Mouse (Mus musculus): ENCODE results near the gene Ntrk2. TPM values are rescaled to one million over a fixed set of nuclear protein-coding genes. Genes with fewer than 3 reads are reported as not detected.

Ntrk2 gene
- polyA plus RNA-seq (2012; rRNA removed): 42.7 and 65.4 TPM in 2 replicates

DNA sequence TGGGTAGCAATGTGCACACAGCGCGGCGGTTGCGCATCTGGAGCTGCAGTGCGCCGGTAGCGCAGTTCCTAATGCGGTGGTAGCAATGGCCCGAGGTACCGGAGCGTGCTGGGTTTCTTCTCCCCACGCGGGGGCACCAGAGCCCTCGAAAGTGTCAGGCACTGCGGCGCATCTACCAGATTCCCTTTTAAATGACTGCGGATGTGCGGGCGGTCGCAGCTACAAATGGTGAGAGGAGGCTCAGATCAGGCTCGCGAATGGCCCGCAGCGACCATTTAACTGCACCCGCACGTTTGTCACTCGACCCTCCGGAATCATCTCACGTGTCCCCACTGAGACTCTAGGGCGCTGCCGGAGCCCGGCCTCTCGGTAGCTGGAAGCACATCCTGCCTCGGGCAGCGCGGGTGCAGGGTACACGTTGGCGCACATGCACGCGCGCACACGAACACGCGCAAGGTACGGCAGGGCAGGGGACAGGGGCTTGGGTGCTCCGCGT is at the start of gene Ntrk2:
Gene Ntrk2, plus strand, starts transcription at position 173 of the 496 bp plus-strand sequence.
- TF ChIP-seq POLR2A (IDR thresholded peaks at IDR 0.05; ENCODE audit: borderline replicate concordance, extremely low read depth, insufficient read depth, insufficient read length, poor library complexity, severe bottlenecking) (peak; percentile 38; the same call in 1 of the 2 replicates), CTCF (IDR thresholded peaks at IDR 0.05; ENCODE audit: borderline replicate concordance, extremely low read depth, insufficient read depth, insufficient read length) (peak; percentile 90)

DNA sequence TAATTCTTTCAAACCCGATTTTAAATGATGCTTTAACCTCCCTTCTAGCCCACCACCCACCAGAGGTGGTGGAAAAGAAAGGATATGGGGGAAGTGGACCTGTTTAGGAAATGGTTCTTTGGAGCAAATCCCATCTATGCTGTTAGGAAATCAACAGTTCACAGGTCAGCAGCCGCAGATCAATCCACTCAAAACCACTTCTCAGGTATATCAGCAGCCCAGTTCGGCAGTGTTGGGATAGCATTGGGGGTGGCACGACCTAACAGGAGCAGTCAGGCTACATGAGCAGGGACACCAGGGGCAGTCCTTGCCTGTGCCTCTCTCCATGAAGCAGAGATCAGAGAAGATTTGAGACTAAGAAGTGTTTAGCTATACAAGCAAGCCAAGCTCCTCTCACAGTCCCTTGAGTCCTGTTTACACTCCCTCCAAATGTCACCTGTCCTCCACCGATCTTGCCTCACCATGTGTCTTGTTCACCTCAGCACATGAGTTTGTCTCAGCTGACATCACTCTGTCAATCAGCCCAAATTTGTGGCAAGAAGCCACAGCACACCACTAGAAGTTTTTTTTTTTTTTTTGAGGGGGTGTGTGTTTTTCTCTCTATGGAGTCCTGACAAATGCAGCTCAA is 45.3 kb upstream of the Ntrk2 start:
- no peak for DNase-seq (ENCODE audit: low read depth)
- no peak for TF ChIP-seq POLR2A (IDR thresholded peaks at IDR 0.05; ENCODE audit: borderline replicate concordance, extremely low read depth, insufficient read depth, insufficient read length, poor library complexity, severe bottlenecking)
- TF ChIP-seq CTCF (IDR thresholded peaks at IDR 0.05; ENCODE audit: borderline replicate concordance, extremely low read depth, insufficient read depth, insufficient read length): no peak

More for the DNA sequence above, at the start of gene Ntrk2:
- peak; percentile 97 for DNase-seq (ENCODE audit: low read depth)

DNA sequence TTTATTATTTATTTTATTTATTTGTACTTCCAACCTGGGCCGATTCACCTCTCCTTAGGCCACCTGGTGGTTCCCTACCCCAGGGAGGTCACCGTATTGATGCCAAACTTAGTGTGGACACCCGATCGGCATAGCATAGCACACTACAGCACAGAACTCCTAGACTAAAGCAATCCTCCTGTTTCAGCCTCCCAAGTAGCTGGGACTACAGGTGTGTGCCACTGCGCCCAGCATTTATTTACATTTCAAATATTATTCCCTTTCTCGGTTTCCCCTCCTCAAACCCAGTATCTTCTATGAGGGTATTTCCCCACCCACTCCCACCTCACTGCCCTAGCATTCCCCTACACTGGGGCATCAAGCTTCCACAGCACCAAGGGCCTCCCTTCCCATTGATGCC is 38.1 kb upstream of the Ntrk2 start:
- TF ChIP-seq CTCF (IDR thresholded peaks at IDR 0.05; ENCODE audit: borderline replicate concordance, extremely low read depth, insufficient read depth, insufficient read length) (no peak), POLR2A (IDR thresholded peaks at IDR 0.05; ENCODE audit: borderline replicate concordance, extremely low read depth, insufficient read depth, insufficient read length, poor library complexity, severe bottlenecking) (no peak)

DNA sequence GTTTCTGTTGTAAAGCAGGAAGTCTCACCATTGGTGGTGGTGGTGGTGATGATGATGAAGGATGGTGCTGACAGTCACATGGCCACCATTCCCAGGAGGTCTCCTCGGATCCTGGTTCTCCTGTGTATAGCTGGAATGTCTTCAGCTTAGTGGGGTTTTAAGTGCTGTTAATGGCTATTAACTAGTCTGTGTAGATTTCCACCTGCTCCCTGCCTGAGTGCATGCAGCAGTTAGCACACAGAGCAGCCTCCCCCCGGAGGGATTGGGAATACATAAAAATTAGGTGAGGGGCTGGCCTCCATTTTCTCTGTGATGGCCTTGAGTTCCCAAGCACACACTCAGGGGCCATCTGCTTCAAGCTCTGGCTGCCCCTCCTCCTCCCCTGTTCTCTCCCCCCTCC is 36.9 kb upstream of the Ntrk2 start:
- peak; percentile 18 for DNase-seq (ENCODE audit: low read depth)
- TF ChIP-seq POLR2A (IDR thresholded peaks at IDR 0.05; ENCODE audit: borderline replicate concordance, extremely low read depth, insufficient read depth, insufficient read length, poor library complexity, severe bottlenecking) (no peak), CTCF (IDR thresholded peaks at IDR 0.05; ENCODE audit: borderline replicate concordance, extremely low read depth, insufficient read depth, insufficient read length) (no peak)

More for the DNA sequence above, 38.1 kb upstream of the Ntrk2 start:
- DNase-seq (ENCODE audit: low read depth): no peak

DNA sequence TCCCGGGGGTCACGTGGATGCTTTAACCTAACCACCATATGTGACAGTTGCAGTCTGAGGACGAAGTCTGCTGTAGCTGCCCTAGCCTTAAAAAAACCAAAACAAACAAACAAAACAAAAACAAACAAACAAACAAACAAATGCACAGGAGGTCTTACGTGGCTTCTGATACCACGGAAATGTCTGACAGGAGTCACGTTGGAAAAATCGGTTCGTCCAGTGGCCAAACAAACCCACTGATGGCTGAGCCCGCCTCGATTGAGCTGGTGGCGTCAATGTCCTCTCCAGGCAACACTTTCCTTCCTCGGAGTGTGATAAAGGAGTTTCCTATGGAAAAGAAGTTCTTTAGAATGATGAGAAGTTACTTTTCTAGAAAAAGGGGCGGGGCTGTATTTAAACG is 27.1 kb upstream of the Ntrk2 start:
- DNase-seq (ENCODE audit: low read depth): no peak

DNA sequence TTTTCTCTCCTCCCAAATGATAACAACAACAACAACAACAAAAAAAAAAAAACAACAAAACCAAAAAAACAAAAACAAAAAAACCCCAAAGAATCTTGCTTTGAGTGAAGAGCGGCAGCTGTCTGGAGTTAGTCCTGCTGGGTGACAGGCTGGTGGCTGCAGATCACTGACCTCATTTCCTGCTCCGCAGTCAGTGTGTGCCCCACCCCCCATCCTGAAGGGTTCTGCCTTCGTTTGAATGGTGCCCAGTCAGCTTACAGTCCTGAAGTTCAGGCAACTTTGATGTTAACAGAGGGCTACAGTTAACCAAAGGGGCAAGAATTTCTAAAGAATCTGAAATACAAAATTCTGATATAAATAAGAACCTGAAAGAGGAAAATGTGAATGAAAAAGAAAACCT is 19.9 kb upstream of the Ntrk2 start:
- DNase-seq (ENCODE audit: low read depth): peak; percentile 36
- TF ChIP-seq POLR2A (IDR thresholded peaks at IDR 0.05; ENCODE audit: borderline replicate concordance, extremely low read depth, insufficient read depth, insufficient read length, poor library complexity, severe bottlenecking) (no peak), CTCF (IDR thresholded peaks at IDR 0.05; ENCODE audit: borderline replicate concordance, extremely low read depth, insufficient read depth, insufficient read length) (no peak)

More for the DNA sequence above, 27.1 kb upstream of the Ntrk2 start:
- TF ChIP-seq CTCF (IDR thresholded peaks at IDR 0.05; ENCODE audit: borderline replicate concordance, extremely low read depth, insufficient read depth, insufficient read length) (no peak), POLR2A (IDR thresholded peaks at IDR 0.05; ENCODE audit: borderline replicate concordance, extremely low read depth, insufficient read depth, insufficient read length, poor library complexity, severe bottlenecking) (no peak)

DNA sequence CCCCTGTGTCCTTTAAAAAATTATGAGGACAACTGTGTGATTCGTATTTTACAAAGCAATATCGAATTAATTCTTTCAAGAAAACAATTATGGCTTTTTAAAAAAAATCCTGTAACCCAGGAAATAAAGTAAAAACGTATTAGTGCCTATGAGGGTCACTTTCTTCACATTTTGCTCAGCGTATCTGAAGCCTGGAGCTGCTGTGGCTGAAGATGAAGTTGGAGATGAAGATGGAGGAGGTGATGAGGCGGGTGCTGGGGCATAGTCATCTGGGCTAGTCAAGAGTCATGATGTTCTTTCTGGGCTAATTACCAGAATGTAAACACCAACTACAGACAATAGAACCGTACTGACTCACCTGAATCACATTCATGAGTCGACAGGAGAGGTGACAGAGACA is 15.6 kb upstream of the Ntrk2 start:
- DNase-seq (ENCODE audit: low read depth): no peak
- TF ChIP-seq POLR2A (IDR thresholded peaks at IDR 0.05; ENCODE audit: borderline replicate concordance, extremely low read depth, insufficient read depth, insufficient read length, poor library complexity, severe bottlenecking): no peak
- TF ChIP-seq CTCF (IDR thresholded peaks at IDR 0.05; ENCODE audit: borderline replicate concordance, extremely low read depth, insufficient read depth, insufficient read length): no peak

DNA sequence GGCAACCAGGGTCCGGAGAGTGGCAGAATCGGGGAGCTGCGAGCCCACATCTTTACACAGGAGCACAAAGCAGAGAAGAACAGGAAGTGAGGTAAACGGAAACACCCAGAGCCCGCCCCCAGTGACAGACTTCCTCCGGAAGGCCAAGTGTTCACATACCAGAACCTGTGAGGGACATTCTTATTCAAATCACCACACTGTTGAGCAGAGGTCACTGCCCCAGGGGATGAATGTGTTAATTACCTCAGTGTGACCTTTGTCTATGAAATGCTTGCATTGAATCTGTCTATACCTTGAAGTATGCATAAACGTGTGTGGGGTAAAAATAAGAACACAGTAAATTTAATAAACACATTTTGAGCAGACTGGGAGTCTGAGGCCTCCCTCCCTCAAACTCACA is 9.0 kb upstream of the Ntrk2 start:
- TF ChIP-seq CTCF (IDR thresholded peaks at IDR 0.05; ENCODE audit: borderline replicate concordance, extremely low read depth, insufficient read depth, insufficient read length): no peak
- TF ChIP-seq POLR2A (IDR thresholded peaks at IDR 0.05; ENCODE audit: borderline replicate concordance, extremely low read depth, insufficient read depth, insufficient read length, poor library complexity, severe bottlenecking): no peak
- DNase-seq (ENCODE audit: low read depth): no peak

DNA sequence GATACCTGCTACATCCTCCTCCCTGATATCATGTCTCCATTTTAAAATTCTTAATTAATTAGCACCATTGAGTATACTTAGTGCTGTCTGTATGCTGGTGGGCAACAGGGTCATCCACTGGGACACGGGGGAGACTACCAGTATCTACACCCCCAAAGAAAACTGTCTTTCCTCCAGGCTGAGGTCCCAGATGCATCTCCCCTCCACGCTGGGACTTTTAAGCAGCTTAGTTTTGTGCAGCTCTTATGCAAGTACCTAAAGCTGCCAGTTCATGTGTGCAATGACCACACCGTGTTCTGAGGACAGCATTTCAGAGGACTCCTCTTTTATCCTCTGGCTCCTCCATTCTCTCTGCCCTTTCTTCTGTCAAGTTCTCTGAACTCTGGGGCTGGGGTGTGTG is 5.1 kb upstream of the Ntrk2 start:
- DNase-seq (ENCODE audit: low read depth): no peak
- no peak for TF ChIP-seq CTCF (IDR thresholded peaks at IDR 0.05; ENCODE audit: borderline replicate concordance, extremely low read depth, insufficient read depth, insufficient read length)
- no peak for TF ChIP-seq POLR2A (IDR thresholded peaks at IDR 0.05; ENCODE audit: borderline replicate concordance, extremely low read depth, insufficient read depth, insufficient read length, poor library complexity, severe bottlenecking)

DNA sequence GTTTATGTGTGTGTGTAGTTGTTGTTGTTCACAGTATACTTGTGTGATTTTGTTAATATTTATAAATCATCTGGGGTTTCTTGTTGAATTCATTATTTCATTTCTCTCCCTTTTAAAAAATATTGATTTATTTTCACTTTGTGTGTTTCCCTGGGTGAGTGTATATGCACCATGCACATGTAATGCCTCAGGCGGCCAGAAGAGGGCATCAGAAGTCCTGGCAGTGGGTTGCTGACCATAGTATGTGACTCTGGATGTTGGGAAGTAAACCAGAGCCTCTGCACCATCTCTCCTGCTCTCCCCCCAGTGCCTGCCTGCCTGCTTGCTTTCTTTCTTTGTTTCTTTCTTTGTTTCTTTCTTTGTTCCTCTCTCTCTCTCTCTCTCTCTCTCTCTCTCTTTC is 2.5 kb upstream of the Ntrk2 start:
- TF ChIP-seq CTCF (IDR thresholded peaks at IDR 0.05; ENCODE audit: borderline replicate concordance, extremely low read depth, insufficient read depth, insufficient read length): peak; percentile 41; the same call in 1 of the 2 replicates
- no peak for TF ChIP-seq POLR2A (IDR thresholded peaks at IDR 0.05; ENCODE audit: borderline replicate concordance, extremely low read depth, insufficient read depth, insufficient read length, poor library complexity, severe bottlenecking)
- DNase-seq (ENCODE audit: low read depth): no peak

DNA sequence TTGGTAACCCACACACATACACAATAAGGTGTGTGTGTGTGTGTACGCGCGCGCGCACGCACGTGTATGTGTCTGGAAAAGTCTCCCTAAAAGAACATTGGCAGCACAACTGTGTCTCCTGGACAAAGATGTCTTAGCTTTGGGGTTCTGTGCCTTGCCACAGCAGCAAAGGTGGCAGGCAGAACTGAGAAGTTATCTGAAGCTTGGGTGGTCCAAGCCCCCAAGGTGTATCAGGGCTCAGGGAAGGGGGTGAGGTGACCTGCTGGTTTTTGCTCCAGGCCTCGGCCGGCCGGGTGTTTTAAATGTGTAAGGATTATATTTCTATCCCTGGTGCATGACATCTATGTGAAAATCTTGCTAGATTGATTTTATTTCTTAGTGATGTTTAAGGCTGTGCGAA is 536 bp upstream of the Ntrk2 start:
- no peak for DNase-seq (ENCODE audit: low read depth)
- no peak for TF ChIP-seq CTCF (IDR thresholded peaks at IDR 0.05; ENCODE audit: borderline replicate concordance, extremely low read depth, insufficient read depth, insufficient read length)
- no peak for TF ChIP-seq POLR2A (IDR thresholded peaks at IDR 0.05; ENCODE audit: borderline replicate concordance, extremely low read depth, insufficient read depth, insufficient read length, poor library complexity, severe bottlenecking)
